16 mouse cellular contexts compared by ENCODE assay signal in the genomic region with DNA sequence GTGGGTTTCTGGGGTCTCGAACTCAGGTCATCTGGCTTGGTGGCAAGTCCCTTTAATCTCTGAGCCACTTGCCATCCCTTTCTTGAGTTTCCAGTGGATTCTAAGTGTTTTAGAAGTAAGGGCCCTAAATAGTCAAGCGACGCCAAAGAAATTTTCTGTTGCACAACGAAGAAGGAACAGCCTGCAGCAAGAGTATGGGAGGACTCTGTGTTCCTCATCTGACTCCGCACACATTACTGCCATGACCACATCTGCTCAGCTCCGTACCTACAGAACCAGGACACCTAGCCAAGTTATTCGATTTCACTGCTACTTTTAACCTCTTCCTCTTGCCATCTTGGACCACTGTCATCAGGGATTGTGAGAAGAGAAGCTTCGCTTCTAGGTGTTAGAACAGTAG.
"Had no signal": no experiment of that assay in that cellular context is flagged by ENCODE, and none has a peak within 500 bp of the region (broad histone marks: within the 10 kb centered on the region; RNA-seq: fewer than 3 reads in every experiment).

No protein-coding gene starts in this region.

- DNase-seq: cerebellum, adult 2 months; cerebellum, adult 8-10 months; cerebellum, adult 9-10 months; cerebellum, adult 9-11 months; cerebellum, postnatal 10 days; cerebellum, postnatal 14 days; cerebellum, postnatal 25 days; cerebellum, postnatal 36 days; embryo, embryonic 11 days; forebrain, postnatal 0 days; gastrocnemius, adult 2 months; gastrocnemius, postnatal 10 days; gastrocnemius, postnatal 14 days; gastrocnemius, postnatal 25 days; gastrocnemius, postnatal 36 days; heart, adult 2 months had no signal
